Mouse (Mus musculus): ENCODE results near the gene Rnf113a2. TPM values are rescaled to one million over a fixed set of nuclear protein-coding genes. Genes with fewer than 3 reads are reported as not detected.

The Rnf113a2 gene
- total RNA-seq, 2 experiments from 2014 or later = 10.8 to 13.7 TPM

Other genes with a start within 250 kb of the Rnf113a2 start
- gene Elmsan1, start 198.3 kb upstream of the Rnf113a2 start, total RNA-seq (2021) = 10 to 100 TPM; 12.6 to 18.6 TPM
- 10 to 100 TPM; 32.3 to 35.2 TPM for gene Ptgr2, start 132.0 kb upstream of the Rnf113a2 start, total RNA-seq (2021)
- 10 to 100 TPM; 35.4 to 35.8 TPM for gene Zfp410, start 100.3 kb upstream of the Rnf113a2 start, total RNA-seq (2021)
- gene Coq6, start 55.5 kb upstream of the Rnf113a2 start, total RNA-seq (2021) = 10 to 100 TPM; 22.7 to 23.8 TPM
- 10 to 100 TPM; 11.8 to 12.4 TPM for gene Fam161b, start 55.4 kb upstream of the Rnf113a2 start, total RNA-seq (2021)
- 10 to 100 TPM; 21.6 to 23.6 TPM for gene Entpd5, start 8.2 kb upstream of the Rnf113a2 start, total RNA-seq (2021)
- 1 to 10 TPM; 6.8 to 8.3 TPM for gene Bbof1, start 8.1 kb upstream of the Rnf113a2 start, total RNA-seq (2021)
- 10 to 100 TPM; 35.3 to 39.5 TPM for gene Aldh6a1, start 33.8 kb downstream of the Rnf113a2 start, total RNA-seq (2021)
- 10 to 100 TPM; 18.9 to 20.3 TPM for gene Lin52, start 34.2 kb downstream of the Rnf113a2 start, total RNA-seq (2021)
- gene Vsx2, start 152.6 kb downstream of the Rnf113a2 start, total RNA-seq (2021) = under 1 TPM; 0.17 to 0.24 TPM
- gene Abcd4, start 200.2 kb downstream of the Rnf113a2 start, total RNA-seq (2021) = 10 to 100 TPM; 10.4 to 11.9 TPM
- not detected for gene Vrtn, start 223.8 kb downstream of the Rnf113a2 start, total RNA-seq (2021)